Mouse (Mus musculus) gastrocnemius, adult 8-10 months (tissue): ENCODE measurements around the gene Pou2f3. TPM values are rescaled to one million over a fixed set of nuclear protein-coding genes. Genes with fewer than 3 reads are reported as not detected.

Source experiments
- DNase-seq, 2 experiments: peaks; one replicate each; pipeline ENCODE4 v3.0.0; 2022; ENCODE audit warnings: low spot score in 2 of 2
- total RNA-seq, 4 experiments: library from RNA; stranded (reverse); gene quantifications; 2 replicates each; pipeline ENCODE4 v1.2.4; 2022

Gene Pou2f3
- total RNA-seq, 4 experiments from 2014 or later = not detected

DNA sequence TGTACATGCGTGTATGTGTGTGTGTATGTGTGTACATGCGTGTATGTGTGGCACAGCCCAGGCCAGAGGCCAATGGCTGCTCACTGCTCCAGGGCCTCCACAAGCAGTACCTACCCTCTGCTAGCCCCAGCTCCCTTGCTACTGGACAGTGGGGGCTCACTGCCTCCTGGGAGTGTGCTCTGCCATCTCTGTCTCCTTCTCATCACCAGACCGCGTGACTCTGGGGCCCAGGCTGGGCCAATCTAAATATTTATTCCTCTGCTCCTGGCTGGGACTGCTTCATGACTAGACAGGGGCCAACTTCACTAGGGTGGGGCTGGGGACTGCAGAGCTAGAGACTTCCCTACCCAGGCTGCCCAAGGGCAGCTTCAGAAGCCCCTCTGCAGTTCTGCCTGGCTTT, 21.6 kb upstream of the Pou2f3 start:
- DNase-seq = no peak

DNA sequence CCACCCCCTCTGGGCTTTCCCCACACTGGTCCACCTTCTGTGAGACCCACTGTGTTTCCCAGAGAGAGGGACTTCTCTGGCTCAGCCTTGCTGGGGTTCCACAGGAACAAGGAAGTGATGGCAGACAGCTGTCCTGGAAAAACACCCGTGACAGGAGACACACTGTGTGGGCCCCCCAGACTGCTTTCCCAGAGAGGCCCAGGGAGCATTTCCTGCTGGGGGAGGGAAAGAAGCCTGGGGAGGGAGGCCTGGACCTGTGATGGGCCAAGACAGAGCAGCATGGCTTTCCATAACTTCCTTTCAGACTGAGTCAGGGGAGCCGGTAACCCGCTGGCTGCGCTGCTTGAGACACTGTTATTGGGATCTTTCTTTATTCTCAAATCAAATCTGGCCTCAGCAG, 20.7 kb upstream of the Pou2f3 start:
- no peak for DNase-seq

DNA sequence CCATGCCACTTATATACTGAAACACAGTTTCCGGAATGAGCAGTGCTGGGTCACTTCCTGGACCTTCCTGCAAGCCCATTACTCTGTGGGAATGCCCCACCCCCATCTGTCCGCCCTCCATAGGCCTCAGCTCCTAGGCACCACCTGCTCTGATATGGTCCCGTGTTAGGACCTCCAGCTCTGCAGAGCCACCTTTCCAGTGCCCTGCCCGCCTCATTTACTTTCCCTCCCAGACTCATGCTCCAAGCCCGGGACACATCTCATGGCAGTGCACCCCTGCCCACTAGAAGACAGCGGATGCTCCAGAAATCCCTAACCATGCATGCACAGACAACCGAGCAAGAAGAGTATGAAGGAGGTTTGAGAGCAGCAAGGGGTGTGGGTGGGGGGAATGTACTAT, 19.8 kb upstream of the Pou2f3 start:
- DNase-seq = no peak

DNA sequence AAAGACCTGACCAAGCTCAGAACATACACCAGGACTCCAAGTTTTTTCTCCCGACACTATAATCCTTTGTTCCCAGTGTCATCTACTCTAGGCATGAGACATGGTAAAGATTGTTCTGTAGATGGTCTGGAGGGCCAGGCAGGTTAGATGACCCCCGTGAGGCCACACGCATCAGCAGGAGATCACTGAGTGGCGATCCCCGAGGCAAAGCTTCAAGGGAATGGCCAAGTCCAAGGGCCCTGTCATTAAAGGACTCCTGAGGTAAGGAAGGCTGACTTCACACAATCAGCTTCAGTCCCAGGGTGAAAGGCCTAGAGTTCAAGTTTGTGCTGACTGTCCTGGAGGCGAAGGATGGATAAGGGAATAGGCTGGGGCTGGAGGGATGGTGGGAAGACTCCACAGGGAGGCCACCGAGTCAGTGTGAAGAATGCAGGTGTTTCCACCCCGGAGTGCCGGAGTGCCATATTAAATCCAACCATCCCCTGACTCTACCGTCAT, 19.3 kb upstream of the Pou2f3 start:
- no peak for DNase-seq

DNA sequence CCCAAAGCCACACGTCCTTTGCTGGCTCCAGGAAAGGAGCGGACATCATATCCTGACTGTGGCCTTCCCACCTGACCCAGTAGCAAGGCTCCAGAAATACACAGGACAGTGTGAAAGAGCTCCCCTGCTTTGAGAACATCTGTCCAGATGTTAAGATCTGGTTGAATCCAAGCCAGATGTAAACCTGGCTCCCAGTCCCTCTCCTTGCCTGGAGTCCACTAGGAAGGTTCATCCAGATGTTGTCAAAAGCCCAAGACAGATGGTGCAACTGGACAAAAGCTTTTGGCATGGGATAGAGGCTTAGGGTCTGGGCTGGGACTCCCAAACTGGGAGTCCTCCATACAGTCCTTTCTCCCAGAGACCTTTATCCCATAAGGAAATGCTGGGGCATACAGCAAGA, 18.6 kb upstream of the Pou2f3 start:
- DNase-seq = no peak

DNA sequence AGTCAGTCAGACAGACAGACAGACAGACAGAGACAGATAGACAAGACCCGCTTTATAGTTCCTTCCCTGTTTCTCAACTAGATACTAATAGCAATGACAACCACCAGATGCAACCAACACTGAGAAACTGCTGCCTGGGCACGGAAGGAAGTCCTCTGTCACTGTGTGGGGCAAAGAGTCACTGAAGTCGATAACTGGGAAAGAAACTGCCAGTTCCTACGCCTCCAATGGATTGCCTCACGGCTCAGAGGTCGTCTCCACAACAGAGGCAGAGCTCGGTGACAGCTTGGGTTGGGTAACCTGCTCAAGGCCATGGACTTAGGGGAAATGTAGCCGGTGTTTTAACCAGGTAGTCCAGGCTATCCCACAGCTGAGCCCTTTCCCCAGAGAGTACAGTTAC, 17.5 kb upstream of the Pou2f3 start:
- DNase-seq = no peak

DNA sequence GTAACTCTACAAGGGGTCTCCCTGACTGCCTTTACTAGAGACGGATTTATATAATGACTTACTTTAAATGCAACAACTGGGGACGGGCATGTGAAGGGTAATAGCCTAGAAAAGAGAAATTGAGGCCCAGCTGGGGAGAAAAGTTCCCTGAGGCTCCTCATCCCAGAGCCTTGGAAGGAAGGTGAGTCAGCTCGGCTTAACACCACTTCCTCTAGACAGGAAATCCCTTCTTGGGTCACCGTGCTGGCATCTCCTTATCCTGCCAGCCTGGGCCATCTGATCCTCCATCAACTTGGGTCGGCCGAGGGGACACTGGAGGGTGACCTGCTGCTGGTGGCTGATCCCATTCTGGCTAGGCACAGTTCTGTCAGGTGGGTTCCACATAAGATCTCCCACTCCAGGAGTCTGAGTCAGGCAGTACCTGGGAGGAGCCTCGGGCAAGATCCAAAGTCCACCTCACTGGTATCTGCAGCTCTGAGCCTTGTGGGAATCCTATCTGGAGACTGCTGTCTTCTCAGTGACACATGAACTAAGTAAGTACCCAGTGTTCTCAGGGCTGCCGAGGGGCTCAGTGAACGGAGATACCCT, 16.5 kb upstream of the Pou2f3 start:
- DNase-seq = no peak

DNA sequence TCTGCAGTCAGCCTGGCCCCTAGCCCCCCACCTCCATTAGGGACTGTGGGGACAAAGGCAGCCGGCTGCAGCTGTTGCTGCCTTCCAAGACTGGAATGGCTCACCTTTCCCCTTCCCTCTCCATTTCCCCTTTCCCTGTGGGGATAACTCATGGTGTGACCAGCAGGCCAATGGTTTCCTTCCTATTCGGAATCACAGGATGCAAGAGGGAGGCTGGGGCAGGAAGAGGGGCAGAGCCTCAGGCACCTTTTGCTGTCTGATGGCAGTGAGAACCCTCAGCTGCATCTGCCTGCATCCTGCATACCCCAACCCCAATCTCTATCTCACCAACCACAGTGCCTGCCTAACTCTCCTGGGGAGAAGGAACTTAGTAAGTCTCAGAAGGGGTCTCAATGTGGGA, 15.3 kb upstream of the Pou2f3 start:
- DNase-seq = no peak

DNA sequence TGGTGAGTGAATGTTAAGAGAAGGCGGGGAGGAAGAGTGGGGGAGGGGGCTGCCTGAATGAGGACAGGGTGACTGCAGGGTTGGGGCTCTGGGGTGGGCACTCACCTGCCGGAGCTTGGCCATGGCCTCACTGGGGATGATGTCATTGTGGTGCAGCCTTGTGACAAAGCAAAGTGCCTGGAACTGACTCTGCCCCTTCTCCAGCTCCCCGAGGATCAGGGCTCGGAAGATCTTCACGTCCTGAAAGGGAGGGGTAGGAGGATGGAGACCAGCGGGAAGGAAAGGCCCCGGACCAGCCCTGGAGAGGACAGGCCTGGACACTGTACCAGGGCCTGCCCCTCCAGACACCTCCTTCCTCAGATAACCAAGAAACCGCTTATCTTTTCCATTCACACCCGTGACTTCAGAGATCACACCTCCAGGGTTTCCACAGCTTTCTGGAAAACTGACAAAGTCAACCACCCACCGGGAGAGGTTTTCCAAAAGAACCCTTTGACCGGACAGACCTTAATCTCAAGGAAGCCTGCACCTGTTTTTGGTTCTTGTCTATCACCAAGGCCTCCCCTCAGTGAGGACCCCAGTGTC, 14.7 kb upstream of the Pou2f3 start:
- no peak for DNase-seq

DNA sequence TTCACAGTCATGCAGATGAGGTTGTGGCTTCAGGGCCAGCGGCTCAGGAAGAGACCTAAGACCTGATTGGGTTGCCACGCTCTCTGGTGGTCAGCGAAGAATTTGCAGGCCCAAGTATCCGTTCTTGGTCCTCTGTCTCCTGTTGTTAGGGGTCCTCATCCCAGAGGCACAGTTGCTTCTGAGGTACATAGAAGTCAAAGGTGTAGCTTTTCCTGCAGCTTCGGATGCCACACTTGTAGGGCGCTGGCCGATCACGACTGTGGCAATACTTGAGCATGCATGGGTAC, 12.2 kb upstream of the Pou2f3 start:
- no peak for DNase-seq

DNA sequence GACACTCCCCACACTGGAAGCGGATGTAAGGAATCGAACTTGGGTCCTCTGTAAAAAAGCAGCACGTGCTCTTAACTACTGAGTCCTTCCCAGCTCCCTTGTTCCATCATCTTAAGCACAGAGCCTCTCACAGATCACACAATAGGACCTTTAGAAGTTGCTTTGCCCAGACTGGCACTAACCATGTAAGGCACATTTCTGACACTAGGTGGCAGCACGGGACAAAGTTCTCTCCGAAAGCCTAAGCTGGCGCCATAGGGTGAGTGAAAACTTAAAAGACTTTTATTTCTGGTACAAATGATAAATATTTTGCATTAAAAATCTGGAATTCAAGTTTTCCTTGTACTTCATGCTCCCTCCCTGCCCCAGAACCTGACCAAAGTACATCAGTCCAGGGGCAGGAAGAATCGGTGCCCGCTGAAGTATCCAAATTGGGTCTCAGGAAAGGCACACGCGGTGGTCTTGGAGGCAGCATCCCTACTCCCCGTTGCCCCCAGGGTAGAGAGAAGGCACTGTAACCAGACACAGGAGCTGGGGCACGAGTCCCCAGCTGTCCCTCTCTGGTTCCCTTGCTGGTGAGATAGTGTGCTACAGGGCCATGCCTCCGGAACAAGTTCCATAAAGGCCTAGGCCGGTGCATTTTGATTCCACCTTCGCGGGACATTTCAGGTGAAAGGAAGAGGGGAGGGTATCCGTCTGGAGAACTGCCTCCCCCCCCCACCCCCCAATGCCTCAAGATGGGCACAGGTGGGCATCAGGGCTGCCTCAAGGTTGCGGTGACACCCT, 11.7 kb upstream of the Pou2f3 start:
- DNase-seq = peak; percentile 62 to 67

DNA sequence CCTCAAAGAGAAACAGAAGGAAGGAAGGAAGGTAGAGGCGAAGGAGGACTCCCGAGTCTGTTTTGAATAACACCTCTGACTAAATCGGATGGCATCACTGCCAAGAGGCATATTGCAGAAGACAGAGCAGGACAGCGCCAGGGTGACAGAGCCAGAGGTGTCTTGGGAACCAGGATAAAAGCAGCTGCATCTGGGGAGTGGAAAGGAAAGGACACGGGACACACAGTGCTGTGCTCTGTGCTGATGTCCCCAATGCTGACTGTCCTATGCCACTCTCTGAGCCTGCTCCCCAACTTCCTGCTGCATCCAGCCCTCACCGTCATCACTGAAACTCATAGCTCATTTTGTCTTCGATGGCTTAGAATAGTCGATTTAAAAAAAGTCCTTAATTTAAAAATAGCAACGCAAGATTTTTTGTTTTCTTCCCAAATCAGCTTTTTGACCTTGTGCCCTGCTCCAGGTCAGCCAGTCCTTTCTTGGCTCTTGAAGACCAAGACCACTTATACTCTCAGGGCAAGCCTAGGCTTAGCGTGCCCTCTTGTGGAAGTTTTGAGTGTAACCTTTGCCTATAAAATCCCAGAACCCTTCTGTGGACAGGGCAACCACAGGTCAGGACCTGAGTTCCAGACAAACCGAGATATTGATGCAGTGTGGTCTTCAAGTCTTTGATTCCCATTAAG, 742 bp upstream of the Pou2f3 start:
- no peak for DNase-seq

DNA sequence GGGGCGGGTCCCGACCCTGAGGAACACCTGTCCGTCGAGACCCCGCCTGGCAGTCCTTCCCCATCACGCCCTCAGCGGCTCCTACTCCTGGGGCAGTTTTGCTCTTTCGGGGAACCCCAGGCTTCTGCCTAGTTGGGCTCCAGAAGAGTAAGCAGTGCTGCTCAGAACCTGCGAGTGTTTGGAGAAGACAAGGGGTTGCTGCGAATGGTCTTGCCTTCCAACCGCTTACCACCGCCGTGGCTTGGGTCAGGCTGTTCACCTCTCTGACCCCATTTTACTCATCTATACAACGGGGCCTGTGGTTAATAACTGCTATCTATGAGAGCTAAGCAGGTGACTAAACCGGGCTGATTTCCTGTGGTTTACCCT, 4.2 kb downstream of the Pou2f3 start:
- no peak for DNase-seq

DNA sequence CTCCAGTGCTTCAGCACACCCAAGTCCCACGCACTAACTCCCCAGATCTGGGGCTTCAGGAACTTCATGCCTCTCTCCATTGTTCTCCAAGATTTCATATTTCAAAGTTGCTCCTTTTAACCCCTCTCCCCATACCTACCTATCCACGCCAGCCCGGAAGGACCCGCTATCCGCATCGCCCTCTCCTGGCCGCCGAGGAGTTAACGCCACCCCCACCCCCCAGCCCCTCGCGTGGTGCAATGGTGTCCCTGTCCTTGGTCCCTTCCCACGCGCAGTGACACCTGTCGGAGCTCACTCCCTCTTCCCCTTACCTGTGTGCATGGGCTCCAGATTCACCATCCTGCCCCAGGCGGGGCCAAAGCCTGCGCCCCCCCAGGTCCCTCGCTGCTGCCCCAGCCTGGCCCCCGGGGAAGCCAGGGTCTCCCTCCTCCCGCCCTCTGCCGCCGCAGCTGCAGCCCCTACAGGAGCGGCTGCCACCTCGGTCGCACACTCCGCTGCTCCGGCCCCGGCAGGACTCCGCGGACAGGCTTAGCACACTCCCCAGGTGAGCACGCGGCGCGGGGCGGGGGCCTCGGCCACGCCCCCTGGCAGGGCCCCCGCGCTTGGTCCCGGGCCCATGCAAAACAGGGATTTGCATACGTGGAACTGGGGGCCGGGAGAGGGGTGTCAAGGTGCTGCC, 4.7 kb downstream of the Pou2f3 start:
- no peak for DNase-seq

DNA sequence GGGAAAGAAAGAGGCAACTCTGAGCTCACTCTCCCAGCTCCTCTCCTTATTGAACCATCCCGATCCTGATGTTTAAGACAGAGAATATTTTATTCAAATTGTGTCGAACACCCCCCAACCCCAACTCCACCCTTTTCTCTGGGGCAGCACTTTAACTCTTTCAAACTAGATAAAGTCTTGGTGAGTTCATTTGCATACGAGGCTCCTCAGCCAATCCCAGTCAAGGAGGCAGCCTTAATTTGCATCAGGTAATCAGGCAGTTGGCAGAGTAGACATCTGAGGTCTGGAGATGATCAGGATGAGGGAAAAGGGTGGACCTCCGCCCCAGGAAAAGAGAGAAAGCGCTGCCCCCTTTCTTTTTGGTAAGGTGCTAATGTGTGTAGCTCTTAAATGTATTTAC, 10.0 kb downstream of the Pou2f3 start:
- no peak for DNase-seq

DNA sequence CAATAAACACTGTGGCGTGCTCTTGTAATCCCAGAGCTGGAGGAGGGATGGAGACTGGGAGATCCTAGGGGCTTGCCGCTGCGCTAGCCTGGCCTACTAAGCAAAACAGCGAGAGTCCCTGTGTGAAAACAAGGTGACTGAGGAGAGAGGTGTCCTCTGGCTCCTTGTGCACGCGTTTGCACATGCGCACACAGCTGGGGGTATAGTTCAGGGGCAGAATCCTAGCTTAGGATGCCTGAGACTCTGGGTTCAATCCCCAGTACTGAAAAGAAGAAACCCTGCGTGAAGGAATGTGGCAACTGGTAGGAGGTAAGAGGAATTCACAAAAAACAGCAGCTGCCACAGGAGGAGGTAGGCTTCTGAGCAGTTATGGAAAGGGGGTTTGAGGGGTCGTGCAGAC, 16.2 kb downstream of the Pou2f3 start:
- no peak for DNase-seq

DNA sequence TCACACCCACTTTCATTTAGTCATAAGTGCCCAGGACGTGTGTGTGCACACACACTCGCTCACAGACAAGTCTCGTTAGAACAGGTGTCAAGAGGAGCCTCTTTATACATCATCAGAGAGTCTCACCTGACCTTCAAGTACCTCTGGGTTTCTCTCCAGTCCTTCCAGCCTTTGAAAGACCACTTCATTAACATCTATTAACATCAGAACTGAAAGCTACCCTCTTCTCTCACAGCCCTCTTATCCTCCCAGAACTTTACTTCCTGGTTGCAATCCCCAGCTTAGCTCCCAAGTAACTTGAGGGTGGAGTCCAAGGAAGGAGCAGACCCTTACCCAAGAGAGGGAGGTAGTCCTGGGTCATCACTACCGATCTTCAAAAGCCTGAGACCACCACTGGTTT, 18.6 kb downstream of the Pou2f3 start:
- no peak for DNase-seq

DNA sequence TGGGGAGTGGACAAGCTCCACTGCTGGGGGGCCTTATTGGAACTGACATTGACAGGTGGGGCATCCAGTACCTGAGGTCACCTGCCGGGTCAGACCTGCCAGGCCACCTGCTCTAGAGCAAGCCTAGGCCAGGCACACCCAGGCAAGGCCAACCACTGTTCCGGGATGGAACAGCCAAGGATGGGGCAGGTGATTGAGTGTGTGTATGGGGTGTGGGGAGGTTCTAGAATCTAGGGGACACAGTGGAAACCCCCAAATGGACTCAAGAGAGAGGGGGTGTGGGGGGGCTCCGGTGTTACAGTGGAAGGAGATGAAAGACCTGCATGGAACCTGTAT, 21.2 kb downstream of the Pou2f3 start:
- DNase-seq = no peak

DNA sequence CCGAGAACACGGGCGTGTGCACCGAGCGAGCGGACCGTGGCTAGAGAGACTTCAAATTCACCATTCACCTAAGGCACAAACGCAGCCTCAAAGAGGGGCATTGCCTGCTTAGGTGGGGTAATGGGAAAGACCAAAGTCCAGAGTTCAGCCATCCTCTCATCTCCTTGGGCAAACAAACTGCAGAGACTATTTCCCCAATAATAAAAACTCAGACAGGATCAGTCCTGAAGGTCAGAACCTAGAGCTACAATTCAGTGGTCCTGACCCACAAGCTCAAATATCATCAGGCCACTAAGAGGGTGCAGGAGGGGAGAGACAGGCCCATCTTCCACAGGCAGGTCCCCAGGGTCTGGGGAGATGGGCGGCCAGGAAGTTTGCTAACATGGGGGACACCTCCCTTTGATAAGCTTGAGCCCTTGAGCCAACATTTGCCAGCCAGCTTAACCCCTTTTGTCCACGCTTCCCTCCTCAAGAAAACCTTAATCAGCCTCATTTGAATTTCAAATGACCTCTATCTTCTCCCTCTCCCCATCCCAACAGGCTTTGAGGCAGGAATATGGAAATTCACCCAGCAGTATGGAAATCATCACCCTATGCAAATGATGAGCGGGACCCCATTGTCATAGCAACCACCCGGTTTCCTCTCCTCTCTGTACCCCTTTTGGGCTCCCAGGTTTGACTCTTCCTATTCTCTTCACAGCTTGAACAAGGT, 21.7 kb downstream of the Pou2f3 start:
- DNase-seq = no peak

DNA sequence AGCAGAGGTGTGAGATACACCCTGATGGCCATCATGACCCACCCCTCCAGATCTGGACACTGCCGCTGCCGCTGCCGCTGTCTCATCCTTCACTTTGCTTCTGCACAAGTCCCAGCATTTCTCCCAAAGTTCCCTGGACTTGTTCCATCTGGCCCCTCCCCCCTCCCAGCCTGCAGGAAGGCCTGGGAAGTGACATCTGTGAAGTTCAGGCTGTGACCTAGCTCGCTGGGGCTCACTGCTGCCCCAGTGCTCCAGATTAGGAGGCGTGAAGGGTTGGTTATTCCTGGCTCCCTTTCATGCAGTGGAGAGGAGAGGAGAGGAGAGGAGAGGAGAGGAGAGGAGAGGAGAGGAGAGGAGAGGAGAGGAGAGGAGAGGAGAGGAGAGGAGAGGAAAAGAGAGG, 30.6 kb downstream of the Pou2f3 start:
- no peak for DNase-seq

DNA sequence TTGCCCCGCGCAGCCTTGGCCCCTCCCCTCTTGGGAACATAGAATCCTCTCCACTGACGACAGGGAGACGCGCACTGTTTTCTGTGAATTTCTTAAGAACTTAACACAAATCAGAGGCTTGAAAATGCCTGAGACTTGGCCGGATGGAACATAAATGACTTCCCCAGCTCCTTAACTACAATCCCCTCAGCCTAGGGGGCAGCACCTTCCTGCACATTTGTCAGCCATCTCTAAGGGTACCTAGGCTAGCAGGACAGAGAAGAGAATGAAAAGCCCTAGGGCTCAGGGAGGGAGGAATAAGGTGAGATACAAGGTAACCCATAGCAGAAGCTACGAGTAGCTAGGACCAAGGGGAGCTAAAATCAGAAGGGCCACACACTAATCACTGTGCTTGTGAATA, 32.0 kb downstream of the Pou2f3 start:
- DNase-seq = no peak

DNA sequence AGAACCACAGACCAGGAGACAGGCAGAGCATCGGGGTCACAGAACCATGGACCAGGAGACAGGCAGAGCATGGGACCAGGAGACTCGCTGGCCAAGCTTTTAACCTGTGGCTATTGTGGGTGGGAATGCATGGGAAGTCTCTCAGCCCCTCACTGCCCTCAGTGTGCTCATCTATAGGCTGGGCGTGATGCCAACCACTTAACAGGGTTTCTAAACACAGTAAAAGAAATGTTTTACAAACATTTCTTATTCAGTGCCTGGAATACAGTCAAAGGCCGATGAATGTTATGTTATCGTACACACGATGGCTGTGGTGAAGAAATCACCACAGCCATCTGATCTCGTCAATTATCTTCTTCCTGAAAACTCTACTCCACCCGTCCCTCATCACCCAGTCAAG, 43.1 kb downstream of the Pou2f3 start:
- no peak for DNase-seq
